Mouse (Mus musculus): Measurements from ENCODE around the gene Stradb.

DNA sequence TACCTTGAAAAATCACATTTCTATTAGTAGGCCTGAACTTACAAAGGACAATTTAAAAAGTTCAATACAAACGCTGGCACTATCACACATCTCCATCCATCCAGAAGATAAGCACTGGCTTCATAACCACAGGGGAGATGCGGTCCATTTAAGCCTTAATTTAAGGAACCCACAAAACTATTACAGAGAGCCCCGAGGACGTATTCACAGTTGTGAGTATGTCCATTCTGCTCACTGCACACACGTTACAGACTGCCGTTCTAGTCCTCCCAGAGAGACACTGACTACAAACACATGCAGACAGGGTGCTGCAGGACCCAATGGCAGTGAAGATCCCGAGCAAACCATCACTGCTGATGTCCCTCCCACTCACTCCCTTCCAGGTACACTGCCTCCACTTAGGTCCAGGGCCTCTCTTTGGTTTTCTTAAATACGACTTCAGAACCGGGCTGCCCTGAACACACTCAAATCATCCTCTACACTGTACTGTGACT, 35.7 kb upstream of the Stradb start:
- no peak for TF ChIP-seq CTCF (IDR thresholded peaks at IDR 0.05; ENCODE audit: low read depth, low read length)
- TF ChIP-seq POLR2A (IDR thresholded peaks at IDR 0.05; ENCODE audit: extremely low read depth, insufficient read depth, low read length), result no peak
